Mouse (Mus musculus): ENCODE measurements at regions not wholly inside any gene's neighbourhood (a gene's known extent, or its start where the extent isn't known, plus 50 kb on each side); places are given as distances from the start of the nearest gene placed in this dataset.

DNA sequence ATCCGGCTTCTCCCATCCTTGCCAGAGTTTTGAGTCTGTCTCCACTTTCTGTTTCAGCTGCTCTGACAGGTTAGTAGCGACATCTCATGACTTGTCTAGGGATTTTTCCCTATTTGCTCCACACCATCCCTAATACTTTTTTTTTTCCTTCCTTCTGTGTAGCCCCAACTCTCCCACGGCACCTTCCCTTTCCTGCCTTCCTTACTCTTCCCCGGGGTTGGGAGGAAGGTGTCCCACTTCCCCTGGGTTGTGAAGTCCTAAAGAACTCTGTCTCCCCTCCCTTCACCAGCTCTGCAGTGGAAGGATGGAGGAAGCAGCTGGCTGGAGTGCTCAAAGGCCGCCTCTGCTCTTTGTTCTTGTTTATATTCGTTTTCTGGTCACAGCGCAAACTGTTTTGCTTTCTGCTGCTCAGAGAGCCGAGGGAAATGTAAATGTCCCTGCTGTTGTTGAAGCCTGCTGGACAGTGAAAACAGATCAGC, 98.5 kb downstream of the Hsd17b3 start:
- no peak overlapping the region for H3K9ac ChIP-seq (ENCODE audit: low read depth, low read length)
- peak overlapping the region; percentile 62 for H3K27ac ChIP-seq (ENCODE audit: low read depth, low read length)
- TF ChIP-seq CTCF (IDR thresholded peaks at IDR 0.05; ENCODE audit: low read depth): peak; percentile 72
- H3K27me3 ChIP-seq (replicated peaks; ENCODE audit: control insufficient read depth, insufficient read depth, low read length): no peaks in the 10 kb centered on the region
- no peaks in the 10 kb centered on the region for H3K36me3 ChIP-seq (ENCODE audit: control insufficient read depth, insufficient read depth)
- H3K4me1 ChIP-seq (replicated peaks; ENCODE audit: control insufficient read depth, insufficient read depth, low read length): 0 out of 2 replicates have a peak, but pooled peaks cover 6% of the 10 kb centered on the region
- ATAC-seq: no peak
- 23% methylated on average over 8 of the region's 8 CpGs for WGBS
- no peaks in the 10 kb centered on the region for H3K9me3 ChIP-seq (ENCODE audit: control insufficient read depth)
- H3K4me3 ChIP-seq (ENCODE audit: low read depth, low read length): no peak overlapping the region
- H3K4me2 ChIP-seq (replicated peaks; ENCODE audit: low read depth): no peak overlapping the region

DNA sequence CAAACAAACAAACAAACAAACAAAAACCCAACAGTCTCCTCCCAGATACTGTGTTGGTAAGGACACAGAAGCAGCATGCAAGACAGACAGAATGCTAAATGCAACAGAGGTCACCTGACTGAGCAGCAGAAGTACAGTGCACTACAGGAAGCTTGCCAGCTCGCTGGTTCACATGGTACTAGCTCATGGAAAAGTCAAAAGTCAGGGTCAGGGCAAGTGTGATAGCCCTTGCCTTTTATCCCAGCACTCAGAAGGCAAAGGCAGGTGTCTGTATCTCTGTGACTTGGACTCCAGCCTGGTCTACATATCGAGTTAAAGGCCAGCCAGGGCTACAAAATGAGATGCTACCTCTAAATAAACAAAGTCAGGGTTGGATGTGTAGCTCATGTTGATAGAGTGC, 99.3 kb downstream of the Hsd17b3 start:
- Histone ChIP-seq H3K4me3 (ENCODE audit: low read depth, low read length) (no peak overlapping the region), H3K27me3 (replicated peaks; ENCODE audit: control insufficient read depth, insufficient read depth, low read length) (no peaks in the 10 kb centered on the region), H3K36me3 (ENCODE audit: control insufficient read depth, insufficient read depth) (no peaks in the 10 kb centered on the region), H3K9ac (ENCODE audit: low read depth, low read length) (no peak overlapping the region), H3K27ac (ENCODE audit: low read depth, low read length) (no peak overlapping the region), H3K9me3 (ENCODE audit: control insufficient read depth) (no peaks in the 10 kb centered on the region), H3K4me2 (replicated peaks; ENCODE audit: low read depth) (no peak overlapping the region), H3K4me1 (replicated peaks; ENCODE audit: control insufficient read depth, insufficient read depth, low read length) (0 out of 2 replicates have a peak, but pooled peaks cover 6% of the 10 kb centered on the region)
- 42% methylated on average over 2 of the region's 2 CpGs for WGBS
- no peak for TF ChIP-seq CTCF (IDR thresholded peaks at IDR 0.05; ENCODE audit: low read depth)
- no peak for ATAC-seq

DNA sequence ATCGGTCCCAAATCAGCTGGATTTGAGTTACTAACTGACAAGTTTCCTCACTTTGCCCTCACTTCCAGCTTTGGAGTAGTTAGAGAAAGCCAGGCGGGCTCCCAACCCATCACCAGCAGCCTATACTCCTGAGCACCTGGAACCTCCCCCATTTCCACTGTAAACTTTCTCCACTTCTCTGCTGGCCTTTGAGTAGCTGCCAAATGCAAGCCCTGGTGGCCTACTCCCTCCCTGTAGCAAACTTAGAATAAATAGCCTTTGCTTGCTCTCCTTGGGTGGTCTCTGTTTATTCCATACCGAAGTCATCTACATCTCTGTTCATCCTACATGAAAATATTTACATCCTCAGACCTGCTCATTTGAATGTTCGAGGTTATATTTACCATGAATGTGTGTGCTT, 100.8 kb downstream of the Hsd17b3 start:
- Histone ChIP-seq H3K4me2 (replicated peaks; ENCODE audit: low read depth) (no peak overlapping the region), H3K27me3 (replicated peaks; ENCODE audit: control insufficient read depth, insufficient read depth, low read length) (no peaks in the 10 kb centered on the region), H3K9me3 (ENCODE audit: control insufficient read depth) (no peaks in the 10 kb centered on the region), H3K9ac (ENCODE audit: low read depth, low read length) (no peak overlapping the region), H3K4me1 (replicated peaks; ENCODE audit: control insufficient read depth, insufficient read depth, low read length) (0 out of 2 replicates have a peak, but pooled peaks cover 6% of the 10 kb centered on the region), H3K36me3 (ENCODE audit: control insufficient read depth, insufficient read depth) (no peaks in the 10 kb centered on the region), H3K4me3 (ENCODE audit: low read depth, low read length) (no peak overlapping the region), H3K27ac (ENCODE audit: low read depth, low read length) (no peak overlapping the region)
- no peak for TF ChIP-seq CTCF (IDR thresholded peaks at IDR 0.05; ENCODE audit: low read depth)
- WGBS: 67% methylated on average over 4 of the region's 4 CpGs
- ATAC-seq: no peak

DNA sequence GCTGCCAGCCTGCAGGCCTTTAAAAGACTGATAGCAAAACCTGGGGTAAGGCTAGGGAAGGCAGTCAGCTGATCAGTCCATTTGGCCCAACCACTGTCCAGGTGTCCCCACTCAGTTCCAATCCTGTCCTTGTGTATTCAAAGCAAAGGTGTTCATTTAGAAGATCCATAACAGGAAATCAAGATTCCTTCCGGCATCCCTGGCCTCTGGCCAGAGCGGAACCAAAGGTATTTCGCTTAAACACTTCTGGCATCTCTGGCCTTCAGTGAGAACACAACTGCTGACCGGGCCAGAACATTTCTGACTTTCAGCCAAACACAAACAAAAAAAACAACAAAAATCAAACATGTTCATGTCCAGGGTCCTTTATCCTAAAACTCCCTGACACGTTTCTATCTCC, 102.3 kb downstream of the Hsd17b3 start:
- Histone ChIP-seq H3K9me3 (ENCODE audit: control insufficient read depth) (no peaks in the 10 kb centered on the region), H3K27me3 (replicated peaks; ENCODE audit: control insufficient read depth, insufficient read depth, low read length) (no peaks in the 10 kb centered on the region), H3K4me3 (ENCODE audit: low read depth, low read length) (no peak overlapping the region), H3K36me3 (ENCODE audit: control insufficient read depth, insufficient read depth) (no peaks in the 10 kb centered on the region), H3K4me1 (replicated peaks; ENCODE audit: control insufficient read depth, insufficient read depth, low read length) (0 out of 2 replicates have a peak, but pooled peaks cover 6% of the 10 kb centered on the region), H3K9ac (ENCODE audit: low read depth, low read length) (no peak overlapping the region), H3K27ac (ENCODE audit: low read depth, low read length) (no peak overlapping the region), H3K4me2 (replicated peaks; ENCODE audit: low read depth) (no peak overlapping the region)
- no peak for ATAC-seq
- WGBS: 68% methylated on average over 5 of the region's 5 CpGs
- TF ChIP-seq CTCF (IDR thresholded peaks at IDR 0.05; ENCODE audit: low read depth): no peak

DNA sequence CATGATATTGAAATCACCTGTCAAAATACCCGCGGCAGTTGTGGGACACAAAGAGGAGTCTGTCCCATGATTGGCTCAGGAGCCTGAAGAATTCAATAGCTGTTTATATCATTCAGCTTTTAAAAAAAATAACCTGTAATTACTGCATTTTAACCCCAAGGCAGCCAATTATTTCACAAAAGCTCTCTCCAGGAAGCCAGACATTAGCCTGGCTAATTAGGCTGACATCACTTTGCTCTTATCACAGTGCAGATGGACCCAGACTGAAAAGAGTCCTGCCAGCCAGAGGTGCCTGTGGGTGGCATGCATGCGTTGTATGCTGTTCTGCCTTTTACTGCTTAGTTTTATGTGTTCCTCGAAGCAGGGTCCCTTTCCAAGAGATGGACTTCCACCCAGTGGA, 103.4 kb downstream of the Hsd17b3 start:
- H3K9me3 ChIP-seq (ENCODE audit: control insufficient read depth): no peaks in the 10 kb centered on the region
- 22% methylated on average over 4 of the region's 4 CpGs for WGBS
- H3K4me3 ChIP-seq (ENCODE audit: low read depth, low read length): no peak overlapping the region
- H3K9ac ChIP-seq (ENCODE audit: low read depth, low read length): no peak overlapping the region
- no peaks in the 10 kb centered on the region for H3K36me3 ChIP-seq (ENCODE audit: control insufficient read depth, insufficient read depth)
- 0 out of 2 replicates have a peak, but pooled peaks have one; percentile 22 for TF ChIP-seq CTCF (IDR thresholded peaks at IDR 0.05; ENCODE audit: low read depth)
- ATAC-seq: peak; percentile 84
- no peak overlapping the region for H3K4me2 ChIP-seq (replicated peaks; ENCODE audit: low read depth)
- H3K27me3 ChIP-seq (replicated peaks; ENCODE audit: control insufficient read depth, insufficient read depth, low read length): no peaks in the 10 kb centered on the region
- 0 out of 2 replicates have a peak, but pooled peaks cover 6% of the 10 kb centered on the region for H3K4me1 ChIP-seq (replicated peaks; ENCODE audit: control insufficient read depth, insufficient read depth, low read length)
- no peak overlapping the region for H3K27ac ChIP-seq (ENCODE audit: low read depth, low read length)

DNA sequence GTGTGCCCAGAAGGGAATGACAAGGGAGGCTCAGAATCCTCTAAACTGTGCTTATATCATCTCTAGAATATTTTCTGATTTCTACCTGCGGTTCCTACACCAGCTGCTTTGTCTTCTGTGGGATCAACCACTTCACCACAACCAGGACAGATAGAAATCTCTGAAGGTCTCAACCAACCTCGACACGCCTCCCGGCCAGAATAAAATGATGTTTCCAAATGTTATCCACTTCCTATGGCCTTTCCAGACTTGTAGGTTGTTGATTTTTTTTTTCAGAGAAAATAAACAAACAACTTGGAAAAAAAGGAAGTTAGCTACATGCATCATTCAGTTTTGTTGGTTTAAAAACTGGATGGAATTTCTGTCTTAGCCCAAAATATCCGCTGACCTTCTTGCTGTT, 103.9 kb downstream of the Hsd17b3 start:
- Histone ChIP-seq H3K4me3 (ENCODE audit: low read depth, low read length) (no peak overlapping the region), H3K36me3 (ENCODE audit: control insufficient read depth, insufficient read depth) (no peaks in the 10 kb centered on the region), H3K4me1 (replicated peaks; ENCODE audit: control insufficient read depth, insufficient read depth, low read length) (0 out of 2 replicates have a peak, but pooled peaks cover 6% of the 10 kb centered on the region), H3K9ac (ENCODE audit: low read depth, low read length) (no peak overlapping the region), H3K27ac (ENCODE audit: low read depth, low read length) (no peak overlapping the region), H3K4me2 (replicated peaks; ENCODE audit: low read depth) (no peak overlapping the region), H3K27me3 (replicated peaks; ENCODE audit: control insufficient read depth, insufficient read depth, low read length) (no peaks in the 10 kb centered on the region), H3K9me3 (ENCODE audit: control insufficient read depth) (no peaks in the 10 kb centered on the region)
- WGBS: 69% methylated on average over 5 of the region's 5 CpGs
- TF ChIP-seq CTCF (IDR thresholded peaks at IDR 0.05; ENCODE audit: low read depth): no peak
- no peak for ATAC-seq
